Mouse (Mus musculus): ENCODE measurements around the gene 2210011C24Rik. TPM values are rescaled to one million over a fixed set of nuclear protein-coding genes. Genes with fewer than 3 reads are reported as not detected.
"Not testable (repeated sequence)": the region's sequence is repeated elsewhere in the genome, so short reads cannot be mapped to it uniquely, and the experiment has no call there.

The 2210011C24Rik gene
- polyA plus RNA-seq, 1 experiment from 2014 or later = 0.30 TPM

GRCm38 (mm10) chr8:84012499-84013165 is 661 bp upstream of the 2210011C24Rik start:
- Histone ChIP-seq H3K4me3 (peak overlapping the region; percentile 63), H3K36me3 (no peaks in the 10 kb centered on the region), H3K4me1 (peaks cover 31% of the 10 kb centered on the region), H3K9me3 (no peaks in the 10 kb centered on the region), H3K27me3 (ENCODE audit: insufficient read depth, poor library complexity, severe bottlenecking) (peaks cover 47% of the 10 kb centered on the region), H3K27ac (peak overlapping the region; percentile 54)
- 10% methylated on average over 35 of the region's 35 CpGs for WGBS
- no peak for DNase-seq (ENCODE audit: low spot score)

DNA sequence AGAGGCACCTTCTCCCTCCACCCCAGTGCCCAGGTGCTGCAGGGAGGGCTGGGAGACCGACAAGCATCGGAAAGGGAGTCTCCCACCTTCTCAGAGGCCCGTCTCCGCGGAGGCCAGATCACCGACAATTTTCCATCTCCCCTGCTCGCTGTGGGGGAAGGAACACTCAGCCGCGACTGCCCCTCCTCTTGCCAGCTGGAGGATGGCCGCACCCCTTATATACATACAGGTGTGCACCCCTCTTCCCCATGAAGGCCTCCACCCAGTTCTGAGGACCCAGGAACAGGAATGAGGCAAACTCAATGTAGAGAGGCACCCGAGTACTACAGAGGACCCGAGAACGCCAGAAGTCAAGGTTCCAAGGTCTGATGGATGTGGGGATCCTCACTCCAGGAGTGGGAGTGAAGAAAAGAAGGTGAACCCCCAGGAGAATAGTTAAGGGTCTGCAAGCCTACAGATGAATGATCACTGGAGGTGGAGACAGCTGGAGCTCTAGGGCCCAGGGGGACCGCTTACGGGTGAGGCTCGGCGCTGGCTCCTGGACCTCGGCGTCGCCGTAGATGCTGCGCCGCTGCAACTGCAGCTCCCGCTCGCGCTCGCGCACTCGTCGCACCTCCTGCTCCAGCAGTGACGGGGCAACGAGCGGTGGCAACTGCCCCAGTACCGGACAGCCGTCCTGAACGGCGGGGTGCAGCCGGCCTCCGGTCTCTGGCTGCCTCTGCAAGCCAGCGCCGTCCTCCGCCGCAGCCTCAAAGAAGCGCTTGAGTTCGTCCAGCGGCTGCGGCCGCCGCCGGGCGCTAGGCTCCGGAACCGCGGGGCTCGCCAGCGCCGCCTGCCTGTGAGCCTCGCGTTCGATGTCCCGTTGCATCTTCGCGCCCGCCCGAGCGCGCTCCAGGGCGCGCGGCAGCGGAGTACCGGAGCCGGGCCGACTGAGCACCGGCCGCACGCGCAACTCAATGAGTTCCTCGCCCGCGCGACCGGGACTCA is 1.1 kb downstream of the 2210011C24Rik start:
- H3K4me1 ChIP-seq = peaks cover 31% of the 10 kb centered on the region
- DNase-seq (ENCODE audit: low spot score) = no peak
- peaks cover 43% of the 10 kb centered on the region for H3K27me3 ChIP-seq (ENCODE audit: insufficient read depth, poor library complexity, severe bottlenecking)
- H3K4me3 ChIP-seq = peak overlapping the region; percentile 63
- WGBS = 1% methylated on average over 83 of the region's 83 CpGs
- no peaks in the 10 kb centered on the region for H3K9me3 ChIP-seq
- H3K36me3 ChIP-seq = no peaks in the 10 kb centered on the region
- peak overlapping the region; percentile 70 for H3K27ac ChIP-seq

DNA sequence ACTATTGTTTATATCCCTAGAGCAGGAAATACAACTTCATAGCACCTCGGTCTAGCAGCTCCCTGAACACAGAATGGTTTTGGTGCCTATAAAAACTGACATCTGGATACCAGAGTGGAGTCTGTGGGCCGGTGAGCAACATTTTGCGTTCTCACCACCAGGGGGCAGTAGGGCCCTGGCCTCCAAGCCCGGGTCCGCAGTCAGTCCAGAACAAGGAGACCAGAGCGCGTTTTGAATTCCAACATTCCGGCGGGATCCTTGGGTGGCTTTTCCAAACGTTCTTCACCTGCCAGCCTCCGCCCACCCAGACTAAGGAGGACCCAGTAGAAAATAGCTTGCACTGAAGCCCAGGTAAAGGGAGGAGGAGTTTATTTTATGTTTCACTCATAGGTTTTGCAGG is 2.1 kb downstream of the 2210011C24Rik start:
- no peaks in the 10 kb centered on the region for H3K36me3 ChIP-seq
- no peaks in the 10 kb centered on the region for H3K9me3 ChIP-seq
- 2% methylated on average over 11 of the region's 11 CpGs for WGBS
- peaks cover 43% of the 10 kb centered on the region for H3K27me3 ChIP-seq (ENCODE audit: insufficient read depth, poor library complexity, severe bottlenecking)
- no peak overlapping the region for H3K27ac ChIP-seq
- peaks cover 35% of the 10 kb centered on the region for H3K4me1 ChIP-seq
- H3K4me3 ChIP-seq = no peak overlapping the region
- DNase-seq (ENCODE audit: low spot score) = peak; percentile 92

GRCm38 (mm10) chr8:84008362-84008761 is 3.6 kb downstream of the 2210011C24Rik start:
- peaks cover 37% of the 10 kb centered on the region for H3K27me3 ChIP-seq (ENCODE audit: insufficient read depth, poor library complexity, severe bottlenecking)
- no peaks in the 10 kb centered on the region for H3K36me3 ChIP-seq
- peaks cover 45% of the 10 kb centered on the region for H3K4me1 ChIP-seq
- no peak overlapping the region for H3K4me3 ChIP-seq
- WGBS = 29% methylated on average over 7 of the region's 7 CpGs
- H3K27ac ChIP-seq = no peak overlapping the region
- no peaks in the 10 kb centered on the region for H3K9me3 ChIP-seq
- no peak for DNase-seq (ENCODE audit: low spot score)

DNA sequence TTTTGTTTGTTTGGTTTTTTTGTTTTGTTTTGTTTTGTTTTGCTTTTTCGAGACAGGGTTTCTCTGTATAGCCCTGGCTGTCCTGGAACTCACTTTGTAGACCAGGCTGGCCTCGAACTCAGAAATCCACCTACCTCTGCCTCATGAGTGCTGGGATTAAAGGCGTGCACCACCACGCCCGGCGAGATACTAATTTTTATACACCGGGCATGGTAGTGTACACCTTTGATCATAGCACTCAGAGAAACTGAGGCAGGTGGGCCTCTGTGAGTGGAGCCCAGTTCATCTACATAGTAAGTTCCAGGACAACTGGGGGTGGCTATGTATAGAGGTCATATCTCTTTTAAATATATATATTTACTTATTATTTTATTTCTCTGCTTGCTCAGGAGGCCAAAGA is 6.5 kb downstream of the 2210011C24Rik start:
- DNase-seq (ENCODE audit: low spot score); H3K27ac ChIP-seq; H3K9me3 ChIP-seq; H3K4me3 ChIP-seq: not testable (repeated sequence)
- H3K36me3 ChIP-seq = peaks cover 20% of the 10 kb centered on the region
- peaks cover 32% of the 10 kb centered on the region for H3K4me1 ChIP-seq
- WGBS = 92% methylated on average over 7 of the region's 7 CpGs
- H3K27me3 ChIP-seq (ENCODE audit: insufficient read depth, poor library complexity, severe bottlenecking) = peaks cover 37% of the 10 kb centered on the region

DNA sequence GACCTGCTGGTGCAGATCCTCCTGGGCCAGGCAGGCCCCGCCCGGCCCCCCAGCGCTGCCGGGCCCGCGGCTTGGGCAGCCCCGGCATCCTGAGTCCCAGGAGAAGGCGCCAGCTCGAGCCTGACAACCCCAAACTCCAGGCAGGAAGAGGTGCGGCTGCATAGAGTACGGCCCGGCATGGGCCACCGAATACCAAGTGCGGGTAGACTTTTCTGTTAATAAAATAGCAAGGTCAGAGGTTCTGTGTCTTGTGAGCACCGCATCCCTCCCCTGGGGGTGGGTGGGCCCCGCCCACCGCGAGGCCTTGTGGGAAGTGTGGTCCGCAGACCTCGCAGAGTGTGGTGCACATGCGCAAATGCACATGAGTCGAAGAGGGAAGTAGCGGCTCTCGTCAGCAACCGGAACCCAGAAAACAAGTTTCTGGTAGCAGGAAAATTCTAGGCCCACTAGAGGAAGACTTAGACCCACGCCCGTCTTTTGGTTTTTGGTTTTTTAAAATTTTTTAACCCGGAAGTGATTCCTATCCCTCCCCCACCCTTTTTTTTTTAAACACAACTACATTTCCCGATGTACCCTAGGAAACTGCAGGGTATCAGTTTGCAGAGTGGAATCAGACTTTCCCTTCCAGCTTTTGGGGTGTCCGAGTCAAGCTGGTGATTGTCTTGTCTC is 7.3 kb downstream of the 2210011C24Rik start:
- 1% methylated on average over 30 of the region's 30 CpGs for WGBS
- Histone ChIP-seq H3K4me1 (peaks cover 28% of the 10 kb centered on the region), H3K4me3 (peak overlapping the region; percentile 69), H3K27me3 (ENCODE audit: insufficient read depth, poor library complexity, severe bottlenecking) (peaks cover 37% of the 10 kb centered on the region), H3K9me3 (no peaks in the 10 kb centered on the region), H3K27ac (peak overlapping the region; percentile 86), H3K36me3 (peaks cover 29% of the 10 kb centered on the region)
- DNase-seq (ENCODE audit: low spot score) = peak; percentile 97

DNA sequence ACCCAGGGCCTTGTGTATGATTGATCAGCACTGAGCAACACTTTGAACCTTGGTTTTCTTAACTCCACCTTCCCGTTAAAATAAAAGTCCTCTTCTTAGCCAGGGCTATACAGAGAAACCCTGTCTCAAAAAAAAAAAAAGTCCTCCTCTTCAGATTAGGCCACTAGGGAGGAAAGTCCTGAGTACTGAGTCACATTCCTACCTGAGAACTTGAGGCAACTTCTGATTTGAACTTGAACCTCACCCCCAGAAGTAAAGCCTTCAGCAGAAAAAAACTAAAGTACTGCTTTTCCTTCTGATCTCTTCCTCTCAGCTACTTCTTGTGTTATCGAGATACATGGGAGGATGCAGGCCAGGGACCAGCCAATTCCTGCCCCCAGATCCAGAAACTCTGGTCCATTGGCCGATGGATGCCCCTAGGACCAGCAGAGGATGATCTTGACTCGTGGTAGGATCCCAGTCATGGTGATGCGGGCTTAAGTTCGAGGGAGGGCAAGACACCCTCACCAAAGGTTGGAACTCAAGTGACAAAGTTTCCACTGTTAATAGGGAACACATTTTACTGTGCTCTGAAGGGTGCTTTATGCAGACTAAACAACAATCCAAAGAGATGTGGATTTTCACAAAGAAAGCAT is 8.2 kb downstream of the 2210011C24Rik start:
- Histone ChIP-seq H3K27me3 (ENCODE audit: insufficient read depth, poor library complexity, severe bottlenecking) (peaks cover 43% of the 10 kb centered on the region), H3K36me3 (peaks cover 37% of the 10 kb centered on the region), H3K27ac (no peak overlapping the region), H3K4me1 (peaks cover 37% of the 10 kb centered on the region), H3K4me3 (peak overlapping the region; percentile 69), H3K9me3 (no peaks in the 10 kb centered on the region)
- DNase-seq (ENCODE audit: low spot score) = no peak
- WGBS = 73% methylated on average over 6 of the region's 6 CpGs

- WGBS = 67% methylated on average over 12 of the region's 12 CpGs
- Histone ChIP-seq H3K4me3 (no peak overlapping the region), H3K27ac (no peak overlapping the region), H3K36me3 (peaks cover 37% of the 10 kb centered on the region), H3K4me1 (peaks cover 42% of the 10 kb centered on the region), H3K27me3 (ENCODE audit: insufficient read depth, poor library complexity, severe bottlenecking) (peaks cover 43% of the 10 kb centered on the region), H3K9me3 (no peaks in the 10 kb centered on the region)
- no peak for DNase-seq (ENCODE audit: low spot score)
These were observed 8.9 kb downstream of the 2210011C24Rik start for GRCm38 (mm10) chr8:84002957-84003611.

- peak within 1 kb of the TSS; percentile 48 for H3K4me3 ChIP-seq
- H3K9me3 ChIP-seq = no peaks in the 10 kb centered on the region
- H3K4me1 ChIP-seq = peaks cover 45% of the 10 kb centered on the region
- 30% methylated on average over 61 of the region's 61 CpGs for WGBS
- peak; percentile 75 for DNase-seq (ENCODE audit: low spot score)
- peak within 1 kb of the TSS; percentile 56 for H3K27ac ChIP-seq
- H3K36me3 ChIP-seq = peaks cover 37% of the 10 kb centered on the region
- H3K27me3 ChIP-seq (ENCODE audit: insufficient read depth, poor library complexity, severe bottlenecking) = peaks cover 43% of the 10 kb centered on the region
These were observed 10.5 kb downstream of the 2210011C24Rik start, which contains the start of gene 1700067K01Rik for GRCm38 (mm10) chr8:84001281-84002000. TSS of gene 1700067K01Rik (plus strand) at chr8:84001502.

- no peak overlapping the region for H3K27ac ChIP-seq
- no peak for DNase-seq (ENCODE audit: low spot score)
- H3K4me1 ChIP-seq = peaks cover 48% of the 10 kb centered on the region
- peaks cover 45% of the 10 kb centered on the region for H3K36me3 ChIP-seq
- H3K27me3 ChIP-seq (ENCODE audit: insufficient read depth, poor library complexity, severe bottlenecking) = peaks cover 43% of the 10 kb centered on the region
- H3K9me3 ChIP-seq = no peaks in the 10 kb centered on the region
- peak overlapping the region; percentile 82; the same call in 1 of the 2 replicates for H3K4me3 ChIP-seq
- WGBS = 92% methylated on average over 2 of the region's 2 CpGs
These were observed 12.1 kb downstream of the 2210011C24Rik start for GRCm38 (mm10) chr8:83999825-84000224.

GRCm38 (mm10) chr8:83999057-83999705 is 12.8 kb downstream of the 2210011C24Rik start:
- Histone ChIP-seq H3K27ac (no peak overlapping the region), H3K4me1 (peaks cover 44% of the 10 kb centered on the region), H3K9me3 (no peaks in the 10 kb centered on the region), H3K27me3 (ENCODE audit: insufficient read depth, poor library complexity, severe bottlenecking) (peaks cover 43% of the 10 kb centered on the region), H3K4me3 (peak overlapping the region; percentile 82), H3K36me3 (peaks cover 52% of the 10 kb centered on the region)
- DNase-seq (ENCODE audit: low spot score) = no peak
- WGBS = 69% methylated on average over 16 of the region's 16 CpGs

Measured in heart, embryonic 10.5 days (tissue).